Mouse (Mus musculus) embryonic fibroblast, embryonic 13.5 days (primary cell): Measurements from ENCODE around the gene Gja8. TPM values are rescaled to one million over a fixed set of nuclear protein-coding genes. Genes with fewer than 3 reads are reported as not detected.

Source experiments
- H3K27ac ChIP-seq: 2 replicates; pipeline ENCODE4 v1.5.1; 2012; ENCODE audit warnings: low read length, control low read depth, inconsistent platforms; ENCODE audit not compliant: insufficient read depth
- H3K4me1 ChIP-seq: 2 replicates; pipeline ENCODE4 v1.6.1; 2011; ENCODE audit warnings: low read length; ENCODE audit not compliant: control insufficient read depth, insufficient read depth
- H3K4me3 ChIP-seq: 2 replicates; pipeline ENCODE4 v1.5.1; 2011; ENCODE audit warnings: mild to moderate bottlenecking, control low read depth, low read length; ENCODE audit not compliant: insufficient read depth
- CTCF ChIP-seq: IDR thresholded peaks from 2 replicates; pipeline ENCODE4 v1.5.1; 2011; ENCODE audit warnings: mild to moderate bottlenecking, control low read depth, low read length, moderate library complexity, borderline replicate concordance; ENCODE audit not compliant: insufficient read depth
- POLR2A ChIP-seq: IDR thresholded peaks from 2 replicates; pipeline ENCODE4 v1.6.1; 2011; ENCODE audit warnings: low read depth, mild to moderate bottlenecking, control low read depth, low read length, moderate library complexity
- polyA plus RNA-seq: library from polyadenylated mRNA; stranded (reverse); fragments of >200 nt; gene quantifications from 2 replicates; pipeline ENCODE4 v1.2.4, GENCODE M21; 2011; ENCODE audit warnings: low read depth; ENCODE audit not compliant: missing spikeins, insufficient read length

The Gja8 gene
- polyA plus RNA-seq, 1 experiment: not detected

DNA sequence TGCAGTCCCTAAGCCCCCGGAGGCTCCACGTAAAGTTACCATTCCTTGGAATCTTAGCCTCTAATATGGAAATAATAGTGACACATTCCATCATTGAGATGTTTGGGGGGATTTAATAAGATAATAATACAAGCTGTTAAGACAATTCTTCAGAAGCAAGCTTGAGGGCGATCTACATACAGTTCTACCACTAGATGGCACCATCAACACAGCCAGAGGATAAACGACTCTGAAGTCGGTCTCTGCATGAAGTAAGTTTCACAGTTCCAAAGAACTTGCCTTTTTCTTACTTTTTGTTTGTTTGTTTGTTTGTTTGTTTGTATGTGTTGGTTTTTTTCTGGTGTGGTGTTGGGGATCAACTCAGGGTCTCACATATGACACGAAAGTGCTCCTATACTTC is 10.4 kb upstream of the Gja8 start:
- H3K27ac ChIP-seq: no peak overlapping the region
- TF ChIP-seq CTCF (no peak), POLR2A (no peak)
- H3K4me3 ChIP-seq: no peak overlapping the region
- no peaks in the 10 kb centered on the region for H3K4me1 ChIP-seq

DNA sequence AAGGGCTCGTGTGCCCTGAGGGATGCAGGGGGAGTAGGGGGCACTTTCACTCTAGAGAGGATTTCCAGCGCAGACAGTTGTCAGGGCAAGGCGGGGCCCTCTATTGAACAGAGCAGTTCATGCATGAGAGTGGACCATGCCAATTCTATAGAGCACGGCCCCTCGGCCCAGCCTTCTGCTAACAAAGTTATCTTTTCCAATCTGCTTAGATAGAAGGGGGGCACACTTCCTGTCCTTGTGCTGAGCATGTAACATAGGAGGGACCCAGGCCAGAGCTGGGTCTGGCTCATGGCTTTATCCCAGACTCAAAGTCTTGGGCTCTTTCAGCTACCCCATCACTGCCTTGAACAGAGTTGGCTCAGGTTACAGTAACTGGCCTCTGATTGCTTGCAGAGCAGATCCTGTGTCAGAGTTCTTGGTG is 5.5 kb upstream of the Gja8 start:
- TF ChIP-seq POLR2A (no peak), CTCF (no peak)
- Histone ChIP-seq H3K4me1 (no peaks in the 10 kb centered on the region), H3K27ac (no peak overlapping the region), H3K4me3 (no peak overlapping the region)

- TF ChIP-seq POLR2A: no peak
- Histone ChIP-seq H3K4me1 (no peaks in the 10 kb centered on the region), H3K27ac (0 out of 2 replicates have a peak overlapping the region, but pooled peaks have one; percentile 8), H3K4me3 (no peak overlapping the region)
Observed at GRCm38 (mm10) chr3:96924631-96925030, 1.2 kb downstream of the Gja8 start.

GRCm38 (mm10) chr3:96920991-96921390 is 4.8 kb downstream of the Gja8 start:
- no peak overlapping the region for H3K27ac ChIP-seq
- no peak for TF ChIP-seq POLR2A
- TF ChIP-seq CTCF: no peak

DNA sequence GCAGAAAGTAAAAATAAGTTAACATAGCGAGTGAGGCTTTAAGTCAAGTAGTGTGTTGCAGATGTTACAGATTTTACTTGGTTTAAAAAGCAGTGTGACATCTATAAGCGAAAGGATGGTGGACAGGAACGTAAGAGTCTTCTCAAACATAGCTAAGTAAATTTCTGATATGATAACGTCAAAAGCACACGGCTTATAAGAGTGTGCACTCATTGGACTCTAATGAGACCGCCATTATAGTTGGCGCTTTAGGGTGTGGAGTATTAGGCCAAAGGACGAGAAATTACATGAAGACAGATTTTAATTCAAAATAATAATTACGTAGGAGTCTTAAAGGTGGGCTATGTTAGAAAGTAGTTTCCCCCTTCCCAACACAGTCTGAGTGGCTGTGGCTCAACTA is 20.2 kb downstream of the Gja8 start:
- no peak overlapping the region for H3K27ac ChIP-seq
- no peak for TF ChIP-seq CTCF
- no peak for TF ChIP-seq POLR2A
- H3K4me1 ChIP-seq: peaks cover 3% of the 10 kb centered on the region; the same call in 1 of the 2 replicates
- H3K4me3 ChIP-seq: peak overlapping the region; percentile 94

More at GRCm38 (mm10) chr3:96920991-96921390, 4.8 kb downstream of the Gja8 start:
- no peaks in the 10 kb centered on the region for H3K4me1 ChIP-seq
- H3K4me3 ChIP-seq: no peak overlapping the region

DNA sequence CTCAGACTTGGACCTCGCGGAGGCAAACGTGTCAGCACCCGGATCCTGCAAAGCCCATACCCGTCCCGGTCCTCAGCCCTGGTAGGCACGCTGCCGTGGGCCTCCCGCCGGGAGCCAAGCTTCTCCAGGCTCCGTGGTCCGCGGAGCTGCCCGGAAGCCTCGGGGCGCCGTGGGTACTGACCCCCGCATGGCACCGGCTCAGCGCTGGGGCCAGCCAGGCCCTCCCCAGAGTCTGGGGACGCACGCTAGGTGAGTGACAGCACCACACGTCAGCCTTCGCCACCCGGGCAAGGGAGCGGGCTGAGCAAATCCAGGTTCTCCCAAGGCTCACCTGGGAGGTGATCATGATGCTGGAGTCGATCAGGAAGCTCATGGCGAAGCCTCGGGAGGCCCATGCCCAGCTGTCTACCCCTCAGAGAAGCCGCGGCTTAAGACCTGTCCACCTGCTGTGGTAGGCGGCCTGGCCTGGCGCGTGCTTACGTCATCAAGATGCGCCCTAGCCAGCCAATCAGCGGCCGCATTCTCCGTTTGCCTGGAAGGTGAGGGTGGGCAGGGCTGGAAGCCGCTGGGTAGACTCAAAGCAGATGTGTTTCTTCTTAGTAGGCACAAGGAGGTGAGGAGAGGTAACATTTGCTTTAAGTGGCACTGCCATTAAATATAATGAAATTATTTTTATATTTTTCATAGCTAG is 20.8 kb downstream of the Gja8 start, which contains the start of gene Gpr89:
Gene Gpr89 (minus strand): TSS at position 496 of the 691 bp plus-strand sequence.
- Histone ChIP-seq H3K4me3 (peak within 1 kb of the TSS; percentile 94), H3K4me1 (peaks cover 3% of the 10 kb centered on the region; the same call in 1 of the 2 replicates), H3K27ac (no peak within 1 kb of the TSS)
- no peak for TF ChIP-seq CTCF
- TF ChIP-seq POLR2A: peak; percentile 78

DNA sequence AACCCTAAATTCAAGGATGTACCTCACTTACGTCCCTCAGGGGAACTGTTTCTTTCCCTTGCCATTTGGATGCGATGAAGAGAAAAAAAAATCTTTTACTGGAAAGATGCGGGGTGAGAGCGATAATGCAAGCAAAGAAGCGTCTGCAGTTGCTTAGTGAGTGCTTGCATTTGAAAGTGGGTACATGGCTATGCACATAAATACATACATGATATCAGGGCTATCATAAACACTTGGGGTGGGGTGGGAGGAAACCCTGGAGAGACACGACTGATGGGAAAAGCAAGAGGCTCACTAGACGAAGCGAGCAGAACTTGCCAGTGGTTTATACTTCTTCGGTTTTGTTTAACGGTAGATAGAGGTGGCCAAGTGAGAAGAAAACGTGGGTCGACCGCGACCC is 21.4 kb downstream of the Gja8 start, which contains the start of gene Gja5:
Gene Gja5 (plus strand): TSS at position 301 of the 400 bp plus-strand sequence.
- H3K4me3 ChIP-seq: peak within 1 kb of the TSS; percentile 94
- peaks cover 3% of the 10 kb centered on the region; the same call in 1 of the 2 replicates for H3K4me1 ChIP-seq
- no peak for TF ChIP-seq CTCF
- no peak for TF ChIP-seq POLR2A
- H3K27ac ChIP-seq: no peak within 1 kb of the TSS

- peaks cover 3% of the 10 kb centered on the region; the same call in 1 of the 2 replicates for H3K4me1 ChIP-seq
- TF ChIP-seq POLR2A: no peak
- TF ChIP-seq CTCF: no peak
- H3K4me3 ChIP-seq: no peak overlapping the region
- no peak overlapping the region for H3K27ac ChIP-seq
Observed at GRCm38 (mm10) chr3:96902336-96902999, 23.4 kb downstream of the Gja8 start.

- no peaks in the 10 kb centered on the region for H3K4me1 ChIP-seq
- no peak overlapping the region for H3K4me3 ChIP-seq
- TF ChIP-seq POLR2A (no peak), CTCF (no peak)
- no peak overlapping the region for H3K27ac ChIP-seq
Observed at GRCm38 (mm10) chr3:96883690-96884089, 42.1 kb downstream of the Gja8 start.
